Comparison of ENCODE assay signal across 8 mouse cellular contexts in the genomic region with DNA sequence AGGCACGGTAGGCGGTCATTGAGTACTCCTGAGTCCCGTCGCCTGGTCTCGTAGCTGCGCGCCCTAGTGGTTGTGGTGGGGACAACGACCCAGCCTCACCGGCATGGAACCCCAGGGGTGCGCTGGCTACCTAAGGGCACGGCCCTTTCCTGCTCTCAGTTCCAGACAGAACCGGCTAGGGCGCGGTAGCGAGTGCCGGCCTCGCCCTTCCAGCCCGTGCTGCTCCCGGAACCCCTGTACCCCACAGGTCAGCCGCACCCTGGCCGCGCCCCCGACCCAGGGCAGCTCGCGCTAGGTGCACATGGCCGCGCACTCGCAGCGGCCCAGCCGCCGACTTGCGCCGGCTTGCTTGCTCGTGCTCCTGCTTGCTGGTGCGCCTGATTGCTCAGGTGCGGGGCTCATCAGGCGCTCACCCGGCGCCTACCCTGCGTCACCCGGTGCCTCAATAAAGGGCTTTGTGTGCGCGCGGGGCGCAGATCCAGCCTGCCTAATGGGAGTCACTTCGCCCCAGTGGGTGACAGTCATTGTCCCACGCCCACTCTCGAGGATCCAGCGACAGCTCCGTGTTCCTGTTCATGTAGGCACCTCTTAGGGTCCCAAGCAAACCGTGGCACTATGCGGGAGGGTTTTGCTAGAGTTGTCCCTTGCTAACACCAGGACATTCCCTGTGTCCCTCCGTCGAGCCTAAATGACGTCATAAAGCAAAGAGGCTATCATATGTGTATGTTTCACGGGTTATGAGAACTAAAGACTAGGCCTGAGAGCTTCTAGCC. TPM values are rescaled to one million over a fixed set of nuclear protein-coding genes. Genes with fewer than 3 reads are reported as not detected.
A peak's percentile ranks its signal among the peaks of the same experiment; 100 is the strongest.
DNase-seq lines count a peak whose midpoint lies in the region; ATAC-seq and TF ChIP-seq lines count a peak whose summit lies in the region.

A gene (minus strand): TSS at position 665 of the 773 bp plus-strand sequence.

- H3K27me3 ChIP-seq in forebrain, embryonic 12.5 days = peaks cover 10% of the 10 kb centered on the region
- no peaks in the 10 kb centered on the region for H3K27me3 ChIP-seq in heart, postnatal 0 days (ENCODE audit: control insufficient read depth, insufficient read depth, low read length)
- no peaks in the 10 kb centered on the region for H3K27me3 ChIP-seq in neural tube, embryonic 14.5 days (ENCODE audit: control insufficient read depth, insufficient read depth, low read length)

- WGBS in forebrain, embryonic 12.5 days = 1% methylated on average over 51 of the region's 56 CpGs
- WGBS in heart, postnatal 0 days = 2% methylated on average over 41 of the region's 56 CpGs
- WGBS in lung, adult 2 months = 4% methylated on average over 49 of the region's 56 CpGs
- WGBS in neural tube, embryonic 14.5 days = 1% methylated on average over 49 of the region's 56 CpGs

- TF ChIP-seq POLR2A in lung, adult 2 months (IDR thresholded peaks at IDR 0.05; ENCODE audit: borderline replicate concordance, extremely low read depth, low read depth, low read length) = 0 out of 2 replicates have a peak, but pooled peaks have one; percentile 23

- H3K4me1 ChIP-seq in forebrain, embryonic 12.5 days = peaks cover 6% of the 10 kb centered on the region; the same call in 1 of the 2 replicates
- H3K4me1 ChIP-seq in heart, postnatal 0 days (ENCODE audit: control insufficient read depth, insufficient read depth) = no peaks in the 10 kb centered on the region
- peaks cover 3% of the 10 kb centered on the region for H3K4me1 ChIP-seq in lung, adult 2 months (ENCODE audit: control insufficient read depth, insufficient read depth, low read length)
- H3K4me1 ChIP-seq in neural tube, embryonic 14.5 days (ENCODE audit: control insufficient read depth, insufficient read depth, low read length) = no peaks in the 10 kb centered on the region

- H3K27ac ChIP-seq in forebrain, embryonic 12.5 days = no peak within 1 kb of the TSS
- H3K27ac ChIP-seq in heart, postnatal 0 days (ENCODE audit: low read depth) = no peak within 1 kb of the TSS
- H3K27ac ChIP-seq in neural tube, embryonic 14.5 days (ENCODE audit: low read depth, low read length) = no peak within 1 kb of the TSS

- peak within 1 kb of the TSS; percentile 63 for H3K9ac ChIP-seq in forebrain, embryonic 12.5 days
- H3K9ac ChIP-seq in heart, postnatal 0 days (replicated peaks; ENCODE audit: low read depth, low read length) = peak within 1 kb of the TSS; percentile 58
- H3K9ac ChIP-seq in neural tube, embryonic 14.5 days (replicated peaks; ENCODE audit: low read depth, low read length) = peak within 1 kb of the TSS; percentile 51

- DNase-seq in c-Kit-positive CD71-negative TER-119-negative erythroid progenitor cells, embryonic 14.5 days (ENCODE audit: low read depth) = peak; percentile 53
- DNase-seq in heart, postnatal 0 days (ENCODE audit: low spot score) = peak; percentile 47
- peak; percentile 78 to 80 for DNase-seq in kidney, postnatal 25 days
- DNase-seq in lung, adult 2 months = peak; percentile 84
- DNase-seq in testis, postnatal 14 days (ENCODE audit: low spot score) = peak; percentile 47

- peak within 1 kb of the TSS; percentile 86 for H3K4me2 ChIP-seq in forebrain, embryonic 12.5 days
- H3K4me2 ChIP-seq in heart, postnatal 0 days (ENCODE audit: low read depth, low read length) = peak within 1 kb of the TSS; percentile 86
- H3K4me2 ChIP-seq in neural tube, embryonic 14.5 days (ENCODE audit: low read depth, low read length) = peak within 1 kb of the TSS; percentile 96

- no peaks in the 10 kb centered on the region for H3K36me3 ChIP-seq in forebrain, embryonic 12.5 days (replicated peaks)
- H3K36me3 ChIP-seq in heart, postnatal 0 days (replicated peaks; ENCODE audit: control insufficient read depth, insufficient read depth, low read length) = no peaks in the 10 kb centered on the region
- no peaks in the 10 kb centered on the region for H3K36me3 ChIP-seq in neural tube, embryonic 14.5 days (ENCODE audit: control insufficient read depth, insufficient read depth, low read length)

- peak; percentile 52 for TF ChIP-seq CTCF in heart, postnatal 0 days (IDR thresholded peaks at IDR 0.05; ENCODE audit: low read depth)
- TF ChIP-seq CTCF in lung, adult 2 months (IDR thresholded peaks at IDR 0.05; ENCODE audit: insufficient read depth, low read length) = peak; percentile 53

- H3K4me3 ChIP-seq in forebrain, embryonic 12.5 days (replicated peaks) = peak within 1 kb of the TSS; percentile 60
- peak within 1 kb of the TSS; percentile 52 for H3K4me3 ChIP-seq in heart, postnatal 0 days (ENCODE audit: low read depth, low read length)
- peak within 1 kb of the TSS; percentile 42 for H3K4me3 ChIP-seq in lung, adult 2 months (replicated peaks; ENCODE audit: extremely low read depth, low read depth, low read length)
- H3K4me3 ChIP-seq in neural tube, embryonic 14.5 days (ENCODE audit: low read depth, low read length) = peak within 1 kb of the TSS; percentile 46

- TF ChIP-seq EP300 in heart, postnatal 0 days (IDR thresholded peaks at IDR 0.05; ENCODE audit: low read depth) = no peak

- no peaks in the 10 kb centered on the region for H3K9me3 ChIP-seq in forebrain, embryonic 12.5 days
- H3K9me3 ChIP-seq in heart, postnatal 0 days (replicated peaks; ENCODE audit: control insufficient read depth, low read length) = 0 out of 2 replicates have a peak, but pooled peaks cover 3% of the 10 kb centered on the region
- no peaks in the 10 kb centered on the region for H3K9me3 ChIP-seq in neural tube, embryonic 14.5 days (ENCODE audit: control insufficient read depth, low read length)

- ATAC-seq in CD4-positive, CD25-positive, alpha-beta regulatory T cell, adult 4 months = peak; percentile 90
- ATAC-seq in forebrain, embryonic 12.5 days (ENCODE audit: low FRiP score) = peak; percentile 85
- peak; percentile 85 for ATAC-seq in heart, postnatal 0 days (ENCODE audit: insufficient read depth, low read depth)
- peak; percentile 84 for ATAC-seq in neural tube, embryonic 14.5 days (ENCODE audit: low read depth)

RNA-seq across cellular contexts. Expression of the gene that starts here (rescaled TPM):
- polyA plus RNA-seq in CD4-positive, CD25-positive, alpha-beta regulatory T cell, adult 4 months (2017; shearing (Covaris generic)) = not detected
- not detected in 2 replicates for polyA plus RNA-seq in forebrain, embryonic 12.5 days (2016; fragmentation: Nextera tagmentation; extraction: Ambion mirVana)
- not detected in 2 replicates for total RNA-seq in heart, postnatal 0 days (2014; rRNA removed; ENCODE audit: low replicate concordance)
- polyA plus RNA-seq in heart, postnatal 0 days (2015; fragmentation: Nextera tagmentation; extraction: Ambion mirVana) = 0.21 and 0.33 TPM in 2 replicates
- 0.16 and 0.21 TPM in 2 replicates for polyA plus RNA-seq in lung, adult 2 months (2012; rRNA removed)
- not detected in 2 replicates for polyA plus RNA-seq in neural tube, embryonic 14.5 days (2014; fragmentation: Nextera tagmentation; extraction: Ambion mirVana)

Comparison
In these comparisons a context has a peak if more than half of its experiments do, and no peak if none do; other contexts are left out.
1. Peak in ATAC-seq in CD4-positive, CD25-positive, alpha-beta regulatory T cell, adult 4 months; RNA of the gene not detected or under 1 TPM.
2. Peak in ATAC-seq, H3K4me3 ChIP-seq, H3K9ac ChIP-seq and H3K4me2 ChIP-seq in forebrain, embryonic 12.5 days; RNA of the gene not detected or under 1 TPM.
3. Peak in DNase-seq, ATAC-seq, H3K4me3 ChIP-seq, H3K9ac ChIP-seq and H3K4me2 ChIP-seq in heart, postnatal 0 days; RNA of the gene not detected or under 1 TPM.
4. Peak in DNase-seq and H3K4me3 ChIP-seq in lung, adult 2 months; RNA of the gene not detected or under 1 TPM.
5. Peak in ATAC-seq, H3K4me3 ChIP-seq, H3K9ac ChIP-seq and H3K4me2 ChIP-seq in neural tube, embryonic 14.5 days; RNA of the gene not detected or under 1 TPM.